Mouse (Mus musculus) mammary gland, adult 2 months (tissue): Measurements from ENCODE around the gene Gm45521. TPM values are rescaled to one million over a fixed set of nuclear protein-coding genes. Genes with fewer than 3 reads are reported as not detected.

Source experiments
- polyA plus RNA-seq: library from polyadenylated mRNA; depleted of rRNA; stranded (reverse); fragments of >200 nt; gene quantifications from 2 replicates; pipeline ENCODE4 v1.2.3, GENCODE M21; 2012; ENCODE audit warnings: low replicate concordance; rRNA removed

Gene Gm45521
- polyA plus RNA-seq = not detected in 2 replicates

GRCm38 (mm10) chr14:7957049-7957448, at the start of gene Gm45521:
TSS of gene Gm45521 (plus strand) at chr14:7957288.

DNA sequence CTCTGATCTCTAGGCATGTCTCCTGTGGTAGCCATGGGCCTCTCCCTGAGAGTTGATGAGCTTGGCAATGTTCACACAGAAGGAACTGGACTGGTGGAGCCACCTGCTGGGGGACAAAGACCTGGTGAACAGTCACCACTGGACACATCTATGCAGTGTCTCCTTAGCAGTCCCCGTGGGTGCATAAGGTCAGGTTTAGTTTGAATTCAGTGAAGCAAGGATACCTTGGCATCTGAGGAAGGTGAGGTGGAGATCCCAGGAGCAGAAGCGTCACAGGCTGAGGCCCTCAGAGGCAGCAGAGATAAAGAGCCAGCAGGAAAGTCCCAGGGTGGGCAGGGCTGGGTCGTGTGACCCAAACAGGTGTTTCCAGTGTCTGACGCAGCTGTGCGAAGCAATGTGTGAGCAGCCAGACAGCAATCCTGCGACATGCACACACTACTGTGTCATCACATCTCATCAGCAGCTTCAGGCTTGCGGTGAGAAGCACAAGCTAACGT, 37.2 kb downstream of the Gm45521 start, which contains the start of gene Dnase1l3:
Dnase1l3 (minus strand) TSS at position 303 of the 497 bp plus-strand sequence.

GRCm38 (mm10) chr14:8002432-8003092, 45.5 kb downstream of the Gm45521 start, which contains the start of gene Abhd6:
TSS of gene Abhd6 (plus strand) at chr14:8002902.

Other genes starting within 250 kb of the Gm45521 start
- not detected in 2 replicates for gene Gm26661, start 165.7 kb upstream of the Gm45521 start, polyA plus RNA-seq
- 21.2 and 25.4 TPM in 2 replicates for gene Flnb, start 139.3 kb upstream of the Gm45521 start, polyA plus RNA-seq
- gene Dnase1l3, start 37.3 kb downstream of the Gm45521 start, polyA plus RNA-seq = 15.5 and 16.9 TPM in 2 replicates
- 19.9 and 39.3 TPM in 2 replicates for gene Abhd6, start 45.6 kb downstream of the Gm45521 start, polyA plus RNA-seq
- gene Rpp14, start 123.1 kb downstream of the Gm45521 start, polyA plus RNA-seq = 5.7 and 11.8 TPM in 2 replicates
- 43.2 and 43.9 TPM in 2 replicates for gene Pxk, start 140.9 kb downstream of the Gm45521 start, polyA plus RNA-seq
- gene Pdhb, start 215.7 kb downstream of the Gm45521 start, polyA plus RNA-seq = 107 and 230 TPM in 2 replicates